Mouse (Mus musculus) heart, postnatal 14 days (tissue): Measurements from ENCODE around the gene Nt5c3. TPM values are rescaled to one million over a fixed set of nuclear protein-coding genes. Genes with fewer than 3 reads are reported as not detected.

ENCODE experiments used
- DNase-seq, 2 experiments: peaks; one replicate each; pipeline ENCODE4 v3.0.0; 2021 to 2022
- intact Hi-C: fragments of 180-260 bp; cut with DNase I; formaldehyde crosslinking; loops from one replicate; pipeline ENCODE4 v1.15.1; 2025
- long read RNA-seq, 2 experiments: library from polyadenylated mRNA; stranded (forward); transcript quantifications; one replicate each; pipeline ENCODE4 v2.0.0; 2021
- total RNA-seq, 2 experiments: library from RNA; stranded (reverse); gene quantifications; 2 replicates each; pipeline ENCODE4 v1.2.3; 2021

The Nt5c3 gene
- 10 to 100 TPM; 69.8 to 74.9 TPM for total RNA-seq
- long read RNA-seq, experiment 1, transcript Nt5c3-202 (10 exons, 1,519 nt), result minor isoform, 21 of 108 reads
- long read RNA-seq, experiment 1, transcript Nt5c3-201 (9 exons, 1,676 nt), result major isoform, 68 of 108 reads
- long read RNA-seq, experiment 1, transcript Nt5c3-208 (10 exons, 1,067 nt), result minor isoform, 5 of 108 reads
- long read RNA-seq, experiment 1, partial matches to known transcripts, result 2 of 108 reads
- long read RNA-seq, experiment 1, other reads (novel, unspliced or antisense), result 12 of 108 reads
- long read RNA-seq, experiment 2, transcript Nt5c3-201 (9 exons, 1,676 nt), result major isoform, 35 of 59 reads
- long read RNA-seq, experiment 2, transcript Nt5c3-202 (10 exons, 1,519 nt), result minor isoform, 13 of 59 reads
- long read RNA-seq, experiment 2, partial matches to known transcripts, result 2 of 59 reads
- long read RNA-seq, experiment 2, other reads (novel, unspliced or antisense), result 5 of 59 reads

DNA sequence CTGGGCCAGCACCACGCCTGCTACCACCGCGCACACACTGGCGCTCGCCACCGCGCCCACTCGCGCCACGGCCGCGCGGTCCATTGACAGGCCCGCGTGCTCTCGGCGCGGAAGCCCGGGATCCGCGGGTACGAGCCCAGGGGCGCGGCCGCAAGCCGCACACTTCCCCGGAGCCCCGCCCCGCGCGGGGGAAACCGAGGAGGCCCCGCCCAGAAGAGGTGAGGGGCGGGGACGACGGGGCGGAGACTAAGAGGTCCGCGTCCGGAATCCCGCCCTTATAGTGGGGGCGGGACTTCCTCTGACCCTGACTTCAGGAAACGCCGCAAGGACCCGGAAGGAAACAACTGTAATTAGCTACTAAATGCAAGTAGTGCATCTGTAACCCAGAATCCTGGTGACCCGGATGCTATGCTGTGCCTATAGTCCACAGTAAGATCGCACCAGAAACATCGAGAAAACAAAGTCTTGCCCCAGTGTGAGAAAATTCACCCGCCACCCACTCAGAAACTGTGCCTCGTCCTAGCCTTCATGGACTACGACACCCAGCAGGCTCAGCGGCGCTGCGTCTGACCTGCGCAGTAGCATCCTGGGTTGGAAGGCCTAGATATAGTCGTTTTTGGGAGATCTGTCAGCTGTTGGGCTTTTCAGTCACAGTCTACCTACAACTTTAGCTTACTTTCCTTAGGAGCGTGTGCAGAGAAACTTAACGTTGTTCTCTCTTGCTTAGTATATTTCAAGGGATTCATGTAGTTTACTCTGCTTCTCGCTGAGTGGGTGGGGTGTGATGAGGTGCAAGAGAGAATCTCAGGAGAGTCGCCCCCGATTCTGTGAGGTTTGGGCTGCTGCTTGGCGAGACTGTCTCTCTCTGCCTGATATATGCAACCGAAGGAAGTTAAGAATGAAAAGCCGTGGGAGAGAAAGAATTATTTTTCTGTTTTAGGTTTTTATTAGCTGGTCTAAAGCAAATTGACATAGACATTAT is at the start of gene Nt5c3, which contains the start of gene Vmn1r4:
Gene Nt5c3 (minus strand): TSS at position 207 of the 982 bp plus-strand sequence.
Gene Vmn1r4 (plus strand): TSS at position 290 of the 982 bp plus-strand sequence.
- intact Hi-C loops, result loop anchor here (5.0 to 10.0 kb wide), 2 partner anchors 207 to 611 kb away; partner anchors contain the start of gene Ppm1k
- peak; percentile 96 for DNase-seq

DNA sequence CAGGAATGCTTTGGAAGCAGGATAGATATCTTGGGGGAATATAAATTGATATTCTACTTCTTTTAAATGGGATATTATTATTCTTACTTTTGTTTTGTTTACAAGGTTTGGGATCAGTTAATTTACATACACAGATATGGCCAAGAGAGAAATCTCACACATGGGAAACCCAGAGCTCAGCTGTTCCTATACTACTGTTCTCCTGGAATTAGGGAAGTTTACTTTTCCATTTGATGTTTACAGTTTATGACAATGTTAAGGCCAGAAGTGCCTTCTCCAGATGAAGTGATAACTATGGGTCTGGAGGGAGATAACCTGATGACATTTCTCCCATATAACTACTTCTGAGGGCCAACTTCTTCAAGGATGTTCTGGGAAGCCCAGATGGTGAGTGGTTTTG is 46.2 kb upstream of the Nt5c3 start, which contains the start of gene Vmn1r5:
Gene Vmn1r5 (plus strand): TSS at position 301 of the 400 bp plus-strand sequence.
- intact Hi-C loops, result no loop called here
- no peak for DNase-seq

DNA sequence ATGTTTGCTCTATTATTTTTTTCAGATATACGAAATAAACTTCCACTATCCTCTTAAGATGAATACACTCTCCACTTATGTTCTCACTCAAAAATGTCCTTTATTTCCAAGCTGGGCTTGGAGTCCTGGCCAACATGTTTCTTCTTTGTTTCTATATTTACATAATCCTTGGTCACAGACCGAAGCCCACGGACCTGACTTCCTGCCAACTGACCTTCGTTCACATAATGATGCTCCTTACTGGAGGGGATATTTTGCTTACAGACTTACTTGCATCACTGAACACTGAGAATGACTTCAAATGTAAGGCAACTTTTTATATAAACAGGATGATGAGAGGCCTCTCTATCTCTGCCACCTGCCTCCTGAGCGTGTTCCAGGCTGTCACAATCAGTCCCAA is 32.7 kb upstream of the Nt5c3 start:
- intact Hi-C loops, result no loop called here
- DNase-seq, result no peak

DNA sequence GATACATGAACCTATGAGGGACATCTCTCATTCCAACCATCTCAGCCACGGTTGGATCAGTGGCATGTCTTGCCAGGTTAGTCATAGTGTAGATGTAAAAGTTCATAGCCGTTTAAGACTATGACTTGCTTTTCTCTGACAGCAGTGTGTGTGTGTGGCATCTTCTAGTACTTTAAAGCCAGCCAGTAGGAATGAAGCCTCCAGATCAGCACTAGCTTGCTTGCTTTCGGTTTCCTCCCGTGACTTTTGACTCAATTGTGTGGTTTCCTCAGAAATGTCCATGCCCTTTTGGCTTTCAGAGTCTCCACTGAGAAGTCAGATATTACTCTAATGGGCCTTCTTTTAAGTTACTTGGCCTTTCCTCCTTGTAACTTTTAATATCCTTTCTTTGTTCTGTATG is 10.6 kb upstream of the Nt5c3 start:
- intact Hi-C loops, result no loop called here
- DNase-seq, result no peak

DNA sequence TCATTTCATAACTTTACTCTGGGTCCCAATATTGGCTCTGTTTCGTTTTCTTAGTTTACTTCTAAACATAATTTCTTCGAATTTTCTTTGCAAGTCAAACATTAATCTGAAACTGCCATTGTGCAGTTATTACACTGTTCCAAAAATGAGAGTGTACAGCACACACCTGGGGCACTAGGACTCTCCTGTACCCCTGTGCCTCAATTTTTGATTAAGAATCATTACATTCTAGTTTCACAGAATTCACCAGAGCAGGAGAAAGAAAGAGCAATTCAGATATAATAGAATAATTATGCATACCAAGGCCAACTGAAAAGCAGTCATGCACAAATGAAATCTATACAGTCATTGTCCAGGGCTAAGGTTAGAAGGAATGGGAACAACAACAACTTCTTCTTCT is 8.7 kb upstream of the Nt5c3 start:
- intact Hi-C loops, result no loop called here

DNA sequence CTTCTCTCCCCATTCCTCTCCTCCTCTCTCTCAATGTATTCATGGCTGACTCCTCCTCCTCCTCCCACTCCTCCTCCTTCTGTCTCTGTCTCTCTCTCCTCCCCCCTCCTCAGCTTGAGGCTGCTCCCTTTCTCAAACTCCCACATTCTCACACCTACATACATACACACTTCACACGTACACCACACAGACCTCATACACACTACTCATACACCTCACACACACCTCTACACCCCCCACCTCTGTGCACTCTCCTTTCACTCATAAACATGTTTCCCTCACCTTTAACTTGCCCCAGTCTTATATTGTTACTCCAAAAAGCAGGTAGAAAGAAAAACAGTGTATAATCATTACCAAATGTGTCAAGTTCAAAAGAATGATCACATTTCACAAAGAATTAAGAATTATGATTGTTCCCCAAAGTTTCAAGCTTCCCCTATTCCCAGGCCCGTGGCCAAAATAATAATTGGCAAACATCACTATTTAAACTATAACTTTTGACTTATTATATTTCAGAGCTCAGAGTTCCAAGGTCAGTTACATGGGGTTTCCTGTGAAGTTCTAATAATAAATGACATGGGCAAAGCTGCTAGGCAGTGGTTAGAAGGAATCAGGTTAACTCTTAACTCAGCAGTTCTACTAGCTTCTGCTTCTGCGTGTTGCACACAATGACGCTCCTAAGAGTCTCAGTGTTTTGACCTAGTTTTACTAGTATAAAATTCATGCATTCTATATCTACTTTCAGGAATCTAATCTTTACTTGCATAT is 8.1 kb upstream of the Nt5c3 start:
- DNase-seq, result no peak
- intact Hi-C loops, result no loop called here

More for the DNA sequence above, 8.7 kb upstream of the Nt5c3 start:
- no peak for DNase-seq

DNA sequence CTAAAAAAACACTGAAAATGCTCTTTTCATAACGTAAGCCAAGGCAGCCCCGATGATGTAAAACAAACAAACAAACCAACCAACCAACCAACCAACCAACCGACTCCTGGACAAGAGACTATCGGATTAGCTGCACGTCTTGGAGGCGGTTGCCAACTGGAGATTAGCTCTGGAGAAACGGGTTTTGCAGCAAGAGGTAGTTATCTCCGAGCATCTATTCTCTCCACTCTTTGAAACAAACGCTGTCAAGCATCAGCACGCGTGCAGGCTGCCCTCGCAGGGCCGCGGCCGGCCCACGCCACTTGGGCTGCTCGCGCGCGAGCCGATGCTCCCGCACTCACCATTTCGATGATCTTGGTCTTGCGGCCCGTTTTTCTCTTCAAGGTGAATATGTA is 404 bp downstream of the Nt5c3 start:
- intact Hi-C loops, result loop anchor here (5.0 to 10.0 kb wide), 2 partner anchors 206 to 611 kb away; partner anchors contain the start of gene Ppm1k

DNA sequence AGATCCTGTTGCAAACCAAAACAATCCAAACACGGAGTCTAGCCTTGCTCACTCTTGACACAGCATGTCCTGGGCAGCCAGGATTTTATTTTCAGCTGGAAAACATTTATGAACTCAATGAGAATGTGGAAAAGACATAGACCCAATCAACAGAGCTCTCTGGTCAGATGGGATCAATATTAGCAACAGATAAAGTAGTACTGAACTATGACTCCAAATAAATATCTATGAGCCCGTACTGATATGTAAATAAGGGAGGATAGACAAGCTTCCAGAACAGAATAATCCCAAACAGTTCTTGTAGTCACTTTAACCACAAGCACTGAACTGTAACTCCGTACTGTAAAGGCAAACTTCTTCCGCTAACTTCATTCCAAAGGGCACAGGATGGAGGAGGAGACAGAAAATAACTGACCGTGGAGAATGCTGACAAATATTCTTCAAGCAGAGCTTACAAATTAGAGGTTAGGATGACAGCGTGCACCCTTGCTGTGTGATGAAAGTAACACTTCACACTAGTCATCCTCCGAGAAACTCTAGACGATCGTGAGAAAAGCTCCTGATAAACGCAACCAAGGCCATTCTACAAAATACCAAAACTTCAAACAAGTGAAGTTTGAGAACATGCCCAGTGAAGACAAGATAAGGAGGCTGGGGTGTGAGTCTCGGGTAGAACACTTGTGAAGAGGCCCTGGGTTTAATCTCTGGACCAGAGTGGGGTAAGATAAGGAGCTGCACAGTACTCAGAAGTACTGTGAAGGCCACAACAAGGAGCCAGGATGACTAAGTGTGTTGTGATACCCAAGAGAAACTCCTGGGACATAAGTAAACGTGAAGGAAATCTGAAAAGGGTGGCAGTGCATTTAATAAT is 3.3 kb downstream of the Nt5c3 start:
- intact Hi-C loops, result loop anchor here (5.0 to 10.0 kb wide), 2 partner anchors 203 to 614 kb away; partner anchors contain the start of gene Ppm1k
- DNase-seq, result no peak

More for the DNA sequence above, 404 bp downstream of the Nt5c3 start:
- no peak for DNase-seq

DNA sequence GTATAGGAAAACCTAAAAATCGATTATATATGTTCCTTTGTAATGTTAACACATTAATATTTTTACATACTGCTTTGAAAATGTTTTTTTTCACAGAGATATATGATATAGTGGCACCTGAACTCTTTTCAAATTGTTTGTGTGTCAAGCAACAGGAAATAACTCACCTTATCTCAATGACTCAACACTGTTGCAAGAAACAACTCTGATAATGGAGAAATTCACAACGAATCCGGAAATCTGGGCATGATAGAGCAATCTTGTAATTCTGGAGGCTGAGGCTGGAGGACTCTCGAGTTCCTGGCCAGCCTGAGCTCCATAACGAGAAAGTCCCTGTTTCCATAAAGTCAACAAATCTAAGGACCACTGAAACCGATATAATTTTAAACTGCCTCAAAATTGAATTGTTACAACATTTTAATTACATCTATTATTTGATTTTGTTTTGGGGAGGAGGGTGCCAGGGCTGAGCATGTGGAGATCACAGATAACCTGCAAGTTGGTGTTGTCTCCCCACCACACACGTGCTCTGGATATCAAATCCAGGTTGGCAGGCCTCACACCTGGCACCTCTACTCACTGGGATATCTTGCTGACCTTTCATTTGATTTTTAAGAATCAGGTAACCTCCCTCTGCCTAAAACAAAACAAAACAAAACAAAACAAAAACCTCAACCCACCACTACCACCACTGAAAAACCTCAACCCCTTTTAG is 4.2 kb downstream of the Nt5c3 start:
- no peak for DNase-seq
- intact Hi-C loops, result loop anchor here (5.0 to 10.0 kb wide), 2 partner anchors 202 to 615 kb away; partner anchors contain the start of gene Ppm1k

DNA sequence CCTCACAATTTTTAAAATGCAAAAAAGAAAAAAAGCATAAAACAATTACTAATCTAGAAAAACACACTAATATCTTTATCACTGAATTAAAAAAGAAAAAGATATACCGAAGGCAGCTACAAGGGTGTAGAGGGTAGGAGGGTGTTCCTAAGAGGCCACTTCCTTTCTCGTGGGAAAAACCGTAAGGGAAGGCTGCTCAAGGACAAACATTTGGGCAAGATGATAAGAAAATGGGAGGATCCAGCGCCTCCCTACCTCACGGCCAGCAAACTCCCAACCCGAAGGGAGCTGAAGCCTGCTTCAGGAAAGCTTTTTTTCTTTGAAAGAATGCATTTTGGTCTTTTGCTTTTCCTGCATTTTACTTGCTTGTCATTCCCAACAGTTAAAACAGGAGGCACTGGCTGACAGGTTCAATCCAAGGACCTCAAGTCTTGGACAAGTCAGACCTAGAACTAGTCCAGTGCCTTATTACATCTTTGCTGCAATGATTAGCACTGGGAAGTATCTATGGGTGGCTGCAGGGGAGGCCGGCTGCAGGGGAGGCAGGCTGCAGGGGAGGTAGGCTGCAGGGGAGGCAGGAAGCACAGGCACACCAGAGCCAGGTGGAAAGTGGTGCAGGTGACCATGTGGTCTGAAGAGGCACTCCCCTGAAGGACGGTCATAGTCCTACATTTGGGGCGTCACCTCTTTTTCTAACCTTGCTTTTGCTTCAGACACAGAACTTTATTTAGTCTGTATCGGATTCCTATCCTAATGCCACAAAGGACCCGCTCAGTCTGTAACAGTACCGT is 6.0 kb downstream of the Nt5c3 start:
- intact Hi-C loops, result no loop called here
- DNase-seq, result no peak

DNA sequence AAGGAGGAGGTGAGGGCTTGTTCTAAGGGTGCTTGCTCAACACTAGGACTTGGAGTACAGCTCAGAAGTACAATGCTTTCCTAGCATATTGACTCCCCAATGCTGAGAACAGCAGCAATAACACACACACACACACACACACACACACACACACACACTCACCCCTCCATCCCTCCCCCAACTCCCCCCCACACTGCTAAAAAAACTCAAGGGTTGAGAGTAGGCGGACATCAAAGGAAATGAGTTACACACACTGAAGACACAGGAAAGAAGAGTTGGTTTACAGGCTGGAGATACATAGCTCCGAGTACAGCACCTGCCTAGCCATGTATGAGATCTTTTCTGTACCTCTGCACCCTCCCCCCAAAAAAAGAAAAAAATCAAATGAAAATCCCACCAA is 7.5 kb downstream of the Nt5c3 start:
- DNase-seq, result no peak
- intact Hi-C loops, result no loop called here

DNA sequence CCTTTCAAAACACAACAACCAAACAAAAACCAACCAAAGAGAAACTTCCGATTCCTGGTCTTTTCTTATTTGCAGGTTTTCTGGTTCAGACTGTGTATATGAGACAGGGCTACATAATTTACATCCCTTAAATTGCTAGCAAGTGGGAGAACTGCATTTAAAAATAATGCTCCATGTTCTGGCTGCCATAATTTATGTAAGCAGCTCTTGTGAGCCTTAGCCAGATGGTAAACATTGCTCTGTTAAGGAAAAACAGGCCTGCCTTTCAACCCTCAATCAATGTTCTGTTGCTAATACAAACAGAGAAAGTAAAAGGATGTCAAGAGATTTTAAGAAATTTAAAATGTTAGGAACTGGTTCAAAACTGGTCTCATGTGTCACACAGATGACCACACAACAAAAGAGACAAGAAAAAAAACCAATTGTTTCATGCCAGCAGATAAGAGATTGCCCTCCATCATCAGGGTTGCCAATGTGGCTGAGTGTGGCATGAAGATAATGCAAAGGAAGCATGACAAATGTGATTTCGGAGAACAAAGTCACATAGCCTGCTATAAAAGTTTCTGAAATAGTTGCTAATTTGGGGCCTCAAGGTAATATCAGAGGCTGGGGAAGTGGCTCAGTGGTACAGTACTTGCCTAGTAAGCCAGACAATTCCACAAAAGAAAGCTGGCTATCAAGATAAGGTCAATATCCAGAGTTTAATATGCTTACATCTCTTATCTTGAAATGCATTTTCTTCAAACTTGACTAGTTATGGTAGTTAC is 10.5 kb downstream of the Nt5c3 start:
- intact Hi-C loops, result no loop called here
- no peak for DNase-seq

DNA sequence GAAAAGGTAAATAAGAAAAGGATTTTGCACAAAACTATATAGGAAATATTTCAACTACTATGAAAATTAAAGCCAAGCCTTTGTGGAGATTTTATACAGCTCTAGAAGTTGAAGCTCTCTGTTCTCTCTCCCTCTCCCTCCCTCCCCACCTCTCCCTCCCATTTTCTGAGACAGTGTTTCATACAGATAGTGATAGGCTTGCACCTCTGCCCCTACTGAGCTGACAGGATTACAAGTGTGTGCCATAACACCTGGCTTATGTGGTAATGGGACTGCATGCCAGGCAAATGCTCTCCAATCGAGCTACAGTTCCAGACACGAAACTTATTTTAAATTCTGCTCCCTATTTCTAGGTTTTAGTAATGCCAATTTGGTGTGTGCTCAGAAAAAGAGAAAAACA is 12.8 kb downstream of the Nt5c3 start:
- DNase-seq, result no peak
- intact Hi-C loops, result no loop called here

DNA sequence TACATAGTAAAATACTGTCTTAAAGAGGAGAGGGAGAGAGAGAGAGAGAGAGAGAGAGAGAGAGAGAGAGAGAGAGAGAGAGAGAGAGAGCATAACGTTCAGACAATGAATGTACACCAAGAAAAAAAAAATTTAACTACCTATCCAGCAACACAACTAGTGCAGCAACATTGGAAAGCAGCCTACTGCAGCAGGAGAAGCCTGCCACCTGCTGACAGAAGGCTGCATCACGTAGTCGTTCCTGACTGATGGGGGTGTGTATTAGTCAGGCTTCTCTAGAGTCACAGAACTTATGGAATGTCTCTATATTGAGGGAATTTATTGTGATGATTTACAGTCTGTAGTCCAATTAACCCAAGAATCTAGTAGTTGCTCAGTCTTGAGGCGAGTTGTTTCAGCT is 14.8 kb downstream of the Nt5c3 start:
- intact Hi-C loops, result loop anchor here (1.0 to 5.0 kb wide), 3 partner anchors 37 to 101 kb away; no protein-coding TSS in a partner anchor
- DNase-seq, result peak; percentile 69 to 82

DNA sequence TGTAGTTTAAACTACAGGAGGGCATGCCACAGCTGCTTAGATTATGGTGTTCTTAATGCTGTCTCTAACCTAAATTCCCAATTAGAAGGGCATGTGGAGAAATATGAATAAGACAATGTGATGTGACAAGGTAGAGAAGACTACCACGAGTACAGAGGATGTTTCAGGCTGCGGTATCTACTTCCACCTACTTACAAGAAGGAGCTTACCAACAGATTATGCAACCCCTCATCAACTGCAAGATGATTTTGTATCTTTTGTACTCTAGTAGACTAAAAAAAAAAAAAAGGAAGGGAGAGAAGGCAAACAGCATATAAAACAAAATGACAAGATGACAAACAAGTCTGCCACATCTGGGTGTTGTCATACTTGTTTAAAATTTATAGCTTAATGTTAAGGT is 15.3 kb downstream of the Nt5c3 start:
- no peak for DNase-seq
- intact Hi-C loops, result loop anchor here (5.0 kb wide), 2 partner anchors 36 to 56 kb away; no protein-coding TSS in a partner anchor

DNA sequence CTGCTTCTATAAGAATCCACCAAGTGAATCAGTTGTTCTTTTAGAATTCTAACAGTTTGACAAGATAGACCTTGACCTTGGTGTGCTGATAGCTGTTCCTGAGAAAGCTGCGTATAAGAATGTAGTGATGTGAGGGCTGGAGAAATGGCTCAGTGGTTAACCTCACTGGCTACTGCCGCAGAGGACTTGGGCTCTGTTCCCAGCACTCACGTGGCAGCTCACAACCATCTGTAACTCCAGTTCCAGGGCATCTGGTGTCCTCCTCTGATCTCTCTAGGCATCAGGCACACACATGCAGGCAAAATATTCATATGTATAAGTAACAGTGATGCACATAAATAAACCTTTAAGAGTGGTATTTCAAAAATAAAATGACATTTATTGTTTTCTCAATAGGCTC is 15.8 kb downstream of the Nt5c3 start:
- no peak for DNase-seq
- intact Hi-C loops, result loop anchor here (5.0 kb wide), 2 partner anchors 36 to 56 kb away; no protein-coding TSS in a partner anchor
